Mouse (Mus musculus): ENCODE data around the gene Pus1. TPM values are rescaled to one million over a fixed set of nuclear protein-coding genes. Genes with fewer than 3 reads are reported as not detected.

The Pus1 gene
- total and polyA plus RNA-seq, 2 experiments from 2014 or later = 21.2 to 23.4 TPM

DNA sequence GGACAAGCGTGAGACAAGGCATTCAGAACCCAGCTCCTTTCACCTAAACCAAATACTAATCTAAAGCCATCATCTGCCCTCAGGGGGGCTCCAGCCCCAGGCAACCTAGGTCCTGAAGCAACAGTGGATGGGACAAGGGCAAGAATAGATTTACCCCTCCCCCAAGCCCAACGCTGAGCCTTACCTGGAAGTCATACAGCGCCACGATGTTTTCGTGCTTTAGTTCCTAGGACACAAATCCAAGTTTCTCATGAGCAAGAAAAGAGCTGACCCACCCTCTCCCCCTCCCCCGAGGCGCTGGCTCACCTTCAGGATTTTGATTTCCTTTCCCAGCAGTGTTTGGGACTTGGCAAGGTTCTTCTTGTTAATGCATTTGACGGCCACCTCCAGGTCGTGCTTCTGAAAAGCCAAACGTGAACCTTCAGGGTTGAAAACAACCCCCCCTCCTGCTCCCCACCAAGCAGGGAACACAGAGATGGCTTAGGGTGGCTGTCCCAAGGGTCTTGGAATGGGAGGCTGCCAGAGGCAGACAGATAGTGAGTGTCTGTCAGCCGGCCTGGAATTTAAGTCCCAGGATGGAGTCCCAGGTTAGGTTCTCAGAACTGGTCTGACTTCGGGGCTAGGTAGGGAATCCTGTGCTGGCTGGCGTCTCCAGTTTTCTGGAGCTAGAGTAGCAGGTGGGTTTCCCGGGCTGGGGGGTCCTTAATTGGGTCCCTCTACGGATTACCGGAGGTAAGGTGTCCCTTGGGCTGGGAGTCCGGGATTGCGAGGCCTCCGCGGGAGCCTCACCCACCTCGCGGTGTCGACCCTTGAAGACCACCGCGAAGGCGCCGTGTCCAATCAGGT lies 28.6 kb upstream of the Pus1 start:
- Histone ChIP-seq H3K9ac (replicated peaks; ENCODE audit: low read depth, low read length) (peak overlapping the region; percentile 99), H3K27me3 (ENCODE audit: control insufficient read depth, insufficient read depth, low read length) (no peaks in the 10 kb centered on the region), H3K4me2 (ENCODE audit: low read depth, low read length) (peak overlapping the region; percentile 99), H3K4me1 (ENCODE audit: control insufficient read depth, insufficient read depth) (peaks cover 24% of the 10 kb centered on the region), H3K36me3 (replicated peaks; ENCODE audit: control insufficient read depth, insufficient read depth, low read length) (no peaks in the 10 kb centered on the region), H3K9me3 (replicated peaks; ENCODE audit: control insufficient read depth, low read length) (no peaks in the 10 kb centered on the region), H3K4me3 (ENCODE audit: low read depth, low read length) (peak overlapping the region; percentile 98), H3K27ac (ENCODE audit: low read depth) (peak overlapping the region; percentile 92)
- under 1% methylated on average over 27 of the region's 27 CpGs for WGBS
- TF ChIP-seq CTCF (IDR thresholded peaks at IDR 0.05; ENCODE audit: low read depth) (no peak), EP300 (IDR thresholded peaks at IDR 0.05; ENCODE audit: low read depth) (no peak)
- no peak for ATAC-seq (ENCODE audit: insufficient read depth, low read depth)
- no peak for DNase-seq (ENCODE audit: low spot score)

DNA sequence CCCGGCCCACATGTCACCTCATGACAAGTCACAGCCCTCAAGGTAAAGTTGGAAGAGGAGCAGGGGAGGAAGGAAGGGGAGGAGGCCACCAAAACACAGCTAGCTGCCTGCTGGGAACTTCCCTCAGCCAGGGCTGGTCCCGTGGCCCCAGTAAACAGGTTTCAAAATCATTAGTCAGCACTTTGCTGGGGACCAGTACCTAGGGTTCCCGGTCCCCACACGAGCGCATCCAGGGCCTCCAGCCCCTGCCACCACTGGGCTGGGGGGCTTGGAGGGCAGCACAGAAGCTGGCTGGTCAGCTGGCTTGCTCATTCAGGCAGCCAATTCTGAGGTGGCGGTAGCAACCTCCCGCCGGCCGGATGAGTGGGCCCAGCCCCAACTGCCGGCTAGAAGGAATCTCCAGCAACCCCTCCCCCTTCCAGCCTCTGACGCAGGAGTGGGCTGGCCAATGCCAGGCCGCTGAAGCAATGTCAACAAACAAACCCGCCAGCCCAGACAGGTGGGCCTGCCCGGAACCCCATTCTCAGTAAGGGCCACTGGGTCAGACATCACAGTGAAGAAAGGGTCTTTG lies 27.7 kb upstream of the Pus1 start:
- DNase-seq (ENCODE audit: low spot score) (peak; percentile 90), ATAC-seq (ENCODE audit: insufficient read depth, low read depth) (peak; percentile 59)
- H3K4me1 ChIP-seq (ENCODE audit: control insufficient read depth, insufficient read depth) = peaks cover 24% of the 10 kb centered on the region
- TF ChIP-seq CTCF (IDR thresholded peaks at IDR 0.05; ENCODE audit: low read depth) (no peak), EP300 (IDR thresholded peaks at IDR 0.05; ENCODE audit: low read depth) (no peak)
- H3K4me2 ChIP-seq (ENCODE audit: low read depth, low read length) = peak overlapping the region; percentile 99
- peak overlapping the region; percentile 98 for H3K4me3 ChIP-seq (ENCODE audit: low read depth, low read length)
- H3K9me3 ChIP-seq (replicated peaks; ENCODE audit: control insufficient read depth, low read length) = no peaks in the 10 kb centered on the region
- WGBS = 3% methylated on average over 14 of the region's 14 CpGs
- H3K27me3 ChIP-seq (ENCODE audit: control insufficient read depth, insufficient read depth, low read length) = no peaks in the 10 kb centered on the region
- peak overlapping the region; percentile 99 for H3K9ac ChIP-seq (replicated peaks; ENCODE audit: low read depth, low read length)
- peak overlapping the region; percentile 92 for H3K27ac ChIP-seq (ENCODE audit: low read depth)
- H3K36me3 ChIP-seq (replicated peaks; ENCODE audit: control insufficient read depth, insufficient read depth, low read length) = no peaks in the 10 kb centered on the region

DNA sequence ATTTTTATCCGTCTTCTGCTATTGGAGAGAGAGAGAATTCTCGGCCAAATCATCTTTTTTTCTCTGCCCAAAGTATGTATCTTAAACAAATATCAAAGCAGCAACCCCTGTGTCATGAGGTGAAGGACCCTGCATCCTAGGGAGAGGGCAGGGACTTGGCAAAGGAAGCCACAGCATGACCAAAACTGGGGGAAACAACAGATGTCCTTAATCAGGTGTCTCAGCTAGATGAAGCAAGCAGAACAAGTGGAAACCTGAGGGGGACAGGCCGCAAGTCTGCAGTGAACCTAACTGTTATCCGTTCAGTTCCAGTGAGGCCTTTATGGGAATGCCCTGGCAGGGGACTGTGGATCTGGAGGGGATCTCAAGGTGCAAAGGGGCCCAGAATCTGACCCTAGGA lies 27.0 kb upstream of the Pus1 start:
- peaks cover 27% of the 10 kb centered on the region for H3K4me1 ChIP-seq (ENCODE audit: control insufficient read depth, insufficient read depth)
- peak overlapping the region; percentile 92; the same call in 1 of the 2 replicates for H3K27ac ChIP-seq (ENCODE audit: low read depth)
- WGBS = 74% methylated on average over 4 of the region's 4 CpGs
- H3K4me3 ChIP-seq (ENCODE audit: low read depth, low read length) = peak overlapping the region; percentile 98; the same call in 1 of the 2 replicates
- TF ChIP-seq EP300 (IDR thresholded peaks at IDR 0.05; ENCODE audit: low read depth) = no peak
- TF ChIP-seq CTCF (IDR thresholded peaks at IDR 0.05; ENCODE audit: low read depth) = no peak
- no peaks in the 10 kb centered on the region for H3K27me3 ChIP-seq (ENCODE audit: control insufficient read depth, insufficient read depth, low read length)
- ATAC-seq (ENCODE audit: insufficient read depth, low read depth) (no peak), DNase-seq (ENCODE audit: low spot score) (no peak)
- no peaks in the 10 kb centered on the region for H3K36me3 ChIP-seq (replicated peaks; ENCODE audit: control insufficient read depth, insufficient read depth, low read length)
- peak overlapping the region; percentile 99 for H3K4me2 ChIP-seq (ENCODE audit: low read depth, low read length)
- no peaks in the 10 kb centered on the region for H3K9me3 ChIP-seq (replicated peaks; ENCODE audit: control insufficient read depth, low read length)
- peak overlapping the region; percentile 99; the same call in 1 of the 2 replicates for H3K9ac ChIP-seq (replicated peaks; ENCODE audit: low read depth, low read length)

DNA sequence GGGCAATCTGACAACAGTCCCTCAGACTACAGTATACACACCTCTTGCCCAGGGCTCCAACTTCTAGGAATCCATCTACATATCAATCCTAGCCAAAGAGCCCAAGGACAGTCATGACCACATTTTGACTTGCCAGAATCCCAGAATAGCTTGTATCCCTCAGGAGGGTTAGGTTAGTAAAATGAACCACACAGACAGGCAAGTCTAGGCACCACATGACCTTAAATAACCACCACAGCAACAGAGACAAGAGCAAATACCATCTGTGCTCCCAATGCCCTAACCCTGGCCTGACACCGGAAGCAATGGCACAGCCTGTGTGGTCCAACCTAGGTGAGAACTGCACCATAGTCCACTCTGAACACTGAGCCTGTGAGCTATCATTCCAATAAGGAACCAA lies 26.2 kb upstream of the Pus1 start:
- H3K4me1 ChIP-seq (ENCODE audit: control insufficient read depth, insufficient read depth) = peaks cover 31% of the 10 kb centered on the region
- H3K36me3 ChIP-seq (replicated peaks; ENCODE audit: control insufficient read depth, insufficient read depth, low read length) = no peaks in the 10 kb centered on the region
- WGBS = 100% methylated on average over 1 of the region's 1 CpGs
- ATAC-seq (ENCODE audit: insufficient read depth, low read depth) (no peak), DNase-seq (ENCODE audit: low spot score) (no peak)
- H3K27ac ChIP-seq (ENCODE audit: low read depth) = no peak overlapping the region
- no peak overlapping the region for H3K4me3 ChIP-seq (ENCODE audit: low read depth, low read length)
- H3K27me3 ChIP-seq (ENCODE audit: control insufficient read depth, insufficient read depth, low read length) = no peaks in the 10 kb centered on the region
- TF ChIP-seq CTCF (IDR thresholded peaks at IDR 0.05; ENCODE audit: low read depth) = no peak
- TF ChIP-seq EP300 (IDR thresholded peaks at IDR 0.05; ENCODE audit: low read depth) = no peak
- H3K4me2 ChIP-seq (ENCODE audit: low read depth, low read length) = no peak overlapping the region
- H3K9me3 ChIP-seq (replicated peaks; ENCODE audit: control insufficient read depth, low read length) = no peaks in the 10 kb centered on the region
- no peak overlapping the region for H3K9ac ChIP-seq (replicated peaks; ENCODE audit: low read depth, low read length)

DNA sequence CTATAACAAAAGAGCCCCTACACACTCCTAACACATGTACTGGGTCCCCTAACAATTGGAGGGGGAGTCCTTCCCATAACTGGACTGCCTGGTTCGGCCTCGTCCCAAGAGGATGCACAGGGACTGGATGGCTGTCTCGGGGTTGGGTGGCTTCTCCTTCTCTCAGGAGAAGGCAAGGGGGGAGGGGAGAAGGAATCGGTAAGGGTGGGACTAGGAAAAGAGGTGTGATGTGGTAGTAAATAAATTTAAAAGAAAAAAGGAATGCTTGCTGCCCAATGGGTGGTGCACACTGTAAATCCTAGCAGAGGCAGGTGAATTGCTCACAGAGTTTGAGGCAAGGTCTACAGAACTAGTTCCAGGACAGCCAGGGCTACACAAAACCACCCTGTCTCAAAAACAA lies 25.7 kb upstream of the Pus1 start:
- Histone ChIP-seq H3K27me3 (ENCODE audit: control insufficient read depth, insufficient read depth, low read length) (no peaks in the 10 kb centered on the region), H3K4me1 (ENCODE audit: control insufficient read depth, insufficient read depth) (peaks cover 35% of the 10 kb centered on the region), H3K4me2 (ENCODE audit: low read depth, low read length) (no peak overlapping the region), H3K9ac (replicated peaks; ENCODE audit: low read depth, low read length) (no peak overlapping the region), H3K4me3 (ENCODE audit: low read depth, low read length) (no peak overlapping the region), H3K9me3 (replicated peaks; ENCODE audit: control insufficient read depth, low read length) (no peaks in the 10 kb centered on the region), H3K36me3 (replicated peaks; ENCODE audit: control insufficient read depth, insufficient read depth, low read length) (no peaks in the 10 kb centered on the region), H3K27ac (ENCODE audit: low read depth) (no peak overlapping the region)
- DNase-seq (ENCODE audit: low spot score) (no peak), ATAC-seq (ENCODE audit: insufficient read depth, low read depth) (no peak)
- no peak for TF ChIP-seq EP300 (IDR thresholded peaks at IDR 0.05; ENCODE audit: low read depth)
- TF ChIP-seq CTCF (IDR thresholded peaks at IDR 0.05; ENCODE audit: low read depth) = no peak
- WGBS = 88% methylated on average over 4 of the region's 4 CpGs

Measured in heart, postnatal 0 days (tissue).